Mouse (Mus musculus) urinary bladder, postnatal 14 days (tissue): ENCODE results near the gene Ttc8.

ENCODE experiments used
- DNase-seq: peaks from one replicate; pipeline ENCODE4 v3.0.0; 2021; ENCODE audit warnings: low spot score

The Ttc8 gene

DNA sequence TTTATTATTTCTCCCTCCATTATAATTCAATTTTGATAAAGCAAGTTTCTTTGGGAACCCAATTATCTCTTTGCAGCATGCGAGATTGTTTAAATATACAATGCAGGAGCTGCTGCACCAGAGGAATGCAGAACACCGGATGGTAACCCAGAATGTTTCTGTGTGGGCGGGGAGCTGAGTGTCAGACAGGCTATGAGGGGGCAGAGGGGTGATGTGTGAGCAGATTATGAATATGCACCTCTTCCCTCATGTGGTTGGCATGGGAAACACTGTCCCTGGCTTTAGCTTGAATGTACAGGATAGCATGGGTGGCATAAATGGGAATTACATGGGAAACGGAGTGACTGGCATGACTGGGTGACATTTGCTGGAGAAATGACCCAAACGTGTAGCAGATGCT lies 108.3 kb downstream of the Ttc8 start:
- DNase-seq: no peak

DNA sequence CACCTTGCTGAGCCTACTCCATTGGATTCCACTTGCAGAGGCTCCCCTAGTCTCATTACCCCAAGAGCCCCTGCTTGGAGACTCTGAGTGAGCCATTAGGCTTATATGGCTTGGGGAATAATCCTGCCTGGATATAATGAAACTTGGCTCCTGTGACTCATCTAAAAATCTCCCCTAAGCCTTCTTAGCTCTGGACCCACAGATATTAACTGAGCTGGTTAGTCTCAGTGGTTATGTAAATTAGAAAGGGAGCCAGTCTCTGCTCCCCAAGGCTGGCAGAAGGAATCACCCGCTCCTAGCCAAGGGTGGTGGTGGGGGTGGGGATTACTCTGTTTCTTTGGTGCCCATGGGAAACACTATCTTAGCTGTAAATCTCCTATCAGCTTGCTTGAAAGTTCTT lies 109.6 kb downstream of the Ttc8 start:
- DNase-seq: no peak
